Mouse (Mus musculus) embryonic facial prominence, embryonic 11.5 days (tissue): ENCODE data around the gene Fkbp10. TPM values are rescaled to one million over a fixed set of nuclear protein-coding genes. Genes with fewer than 3 reads are reported as not detected.

Source experiments
- ATAC-seq: fragments of 200-750 bp; cut with Nextera tagmentation; replicated peaks from 2 replicates; pipeline ENCODE4 v1.8.0; 2017; ENCODE audit warnings: low read depth; ENCODE audit not compliant: insufficient number of reproducible peaks, low FRiP score, low TSS enrichment
- DNase-seq: peaks from one replicate; pipeline ENCODE4 v3.0.0-alpha.2; 2015; ENCODE audit warnings: low spot score
- H3K27ac ChIP-seq: fragments of 300-500 bp; sonication (generic); replicated peaks from 2 replicates; pipeline ENCODE4 v1.5.1; 2014; ENCODE audit warnings: mild to moderate bottlenecking, low read depth, low read length, control low read depth
- H3K27me3 ChIP-seq: fragments of 300-500 bp; sonication (generic); 2 replicates; pipeline ENCODE4 v1.6.1; 2014; ENCODE audit warnings: mild to moderate bottlenecking, low read length, moderate library complexity, mixed read lengths; ENCODE audit not compliant: control insufficient read depth, insufficient read depth
- H3K36me3 ChIP-seq: fragments of 300-500 bp; sonication (generic); replicated peaks from 2 replicates; pipeline ENCODE4 v1.6.1; 2014; ENCODE audit warnings: low read depth, mild to moderate bottlenecking, low read length, moderate library complexity, mixed read lengths; ENCODE audit not compliant: control insufficient read depth, insufficient read depth
- H3K4me1 ChIP-seq: fragments of 300-500 bp; sonication (generic); 2 replicates; pipeline ENCODE4 v1.6.1; 2014; ENCODE audit warnings: low read length, mixed read lengths; ENCODE audit not compliant: control insufficient read depth, insufficient read depth
- H3K4me2 ChIP-seq: fragments of 300-500 bp; sonication (generic); 2 replicates; pipeline ENCODE4 v1.6.1; 2014; ENCODE audit warnings: low read depth, mild to moderate bottlenecking, control low read depth, low read length, moderate library complexity
- H3K4me3 ChIP-seq: fragments of 300-500 bp; sonication (generic); 2 replicates; pipeline ENCODE4 v1.5.1; 2014; ENCODE audit warnings: low read depth, low read length, control low read depth
- H3K9ac ChIP-seq: fragments of 300-500 bp; sonication (generic); replicated peaks from 2 replicates; pipeline ENCODE4 v1.6.1; 2014; ENCODE audit warnings: mild to moderate bottlenecking, control low read depth, low read length
- H3K9me3 ChIP-seq: fragments of 300-500 bp; sonication (generic); replicated peaks from 2 replicates; pipeline ENCODE4 v1.6.1; 2016; ENCODE audit warnings: mild to moderate bottlenecking, low read length, inconsistent platforms, mixed read lengths; ENCODE audit not compliant: control insufficient read depth
- WGBS: fragments of 180-500 bp; shearing (Covaris S2); extraction: QIAGEN DNeasy Blood & Tissue Kit; methylation state at CpG from one replicate; pipeline ENCODE4 v1.1.7; 2014; 5-methylcytosine and 5-hydroxymethylcytosine counted together
- polyA plus RNA-seq: library from polyadenylated mRNA; unstranded; fragments of >200 nt; fragmentation: Nextera tagmentation; extraction: Ambion mirVana; gene quantifications from 2 replicates; pipeline ENCODE4 v1.2.1, GENCODE M21; 2014

Fkbp10 gene
- polyA plus RNA-seq, 1 experiment from 2014 or later = 60.0 TPM

GRCm38 (mm10) chr11:100400842-100401241, 14.7 kb upstream of the Fkbp10 start:
- H3K4me1 ChIP-seq = no peaks in the 10 kb centered on the region; the same call in 1 of the 2 replicates
- no peak overlapping the region for H3K9ac ChIP-seq
- H3K27me3 ChIP-seq = no peaks in the 10 kb centered on the region; the same call in 1 of the 2 replicates
- 85% methylated on average over 6 of the region's 6 CpGs for WGBS
- no peak overlapping the region for H3K4me2 ChIP-seq
- no peak for ATAC-seq
- H3K36me3 ChIP-seq = no peaks in the 10 kb centered on the region
- no peaks in the 10 kb centered on the region for H3K9me3 ChIP-seq
- no peak overlapping the region for H3K27ac ChIP-seq
- DNase-seq = no peak
- no peak overlapping the region for H3K4me3 ChIP-seq

DNA sequence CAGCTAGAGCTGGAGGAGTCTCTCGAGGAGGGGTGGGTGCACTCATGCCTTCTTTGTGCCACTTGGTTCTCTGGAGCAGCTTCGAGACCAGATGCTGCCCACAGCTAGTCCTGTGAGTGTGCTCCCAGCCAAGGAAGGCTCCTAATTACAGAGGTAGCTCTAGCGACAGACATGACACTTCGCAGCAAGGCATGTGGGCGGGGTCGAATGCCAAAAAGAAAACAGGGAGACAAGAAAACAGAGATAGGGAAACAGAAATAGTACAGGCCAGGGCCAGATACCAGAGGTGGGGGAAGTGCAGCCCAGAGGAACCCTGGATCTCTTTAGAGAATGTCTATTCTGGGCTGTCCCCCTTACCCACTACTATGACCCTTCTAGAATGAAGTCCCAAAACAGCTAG, 13.3 kb upstream of the Fkbp10 start:
- no peaks in the 10 kb centered on the region; the same call in 1 of the 2 replicates for H3K4me1 ChIP-seq
- WGBS = 39% methylated on average over 6 of the region's 6 CpGs
- ATAC-seq (no peak), DNase-seq (no peak)
- no peak overlapping the region; the same call in 1 of the 2 replicates for H3K9ac ChIP-seq
- no peaks in the 10 kb centered on the region for H3K36me3 ChIP-seq
- H3K27me3 ChIP-seq = no peaks in the 10 kb centered on the region
- no peak overlapping the region for H3K4me2 ChIP-seq
- no peak overlapping the region for H3K4me3 ChIP-seq
- H3K27ac ChIP-seq = no peak overlapping the region
- H3K9me3 ChIP-seq = no peaks in the 10 kb centered on the region

GRCm38 (mm10) chr11:100402682-100403081, 12.8 kb upstream of the Fkbp10 start:
- DNase-seq (no peak), ATAC-seq (no peak)
- Histone ChIP-seq H3K4me2 (no peak overlapping the region), H3K27me3 (no peaks in the 10 kb centered on the region), H3K9me3 (no peaks in the 10 kb centered on the region), H3K36me3 (no peaks in the 10 kb centered on the region), H3K4me1 (no peaks in the 10 kb centered on the region; the same call in 1 of the 2 replicates), H3K4me3 (no peak overlapping the region), H3K9ac (no peak overlapping the region), H3K27ac (no peak overlapping the region)
- 69% methylated on average over 2 of the region's 2 CpGs for WGBS

DNA sequence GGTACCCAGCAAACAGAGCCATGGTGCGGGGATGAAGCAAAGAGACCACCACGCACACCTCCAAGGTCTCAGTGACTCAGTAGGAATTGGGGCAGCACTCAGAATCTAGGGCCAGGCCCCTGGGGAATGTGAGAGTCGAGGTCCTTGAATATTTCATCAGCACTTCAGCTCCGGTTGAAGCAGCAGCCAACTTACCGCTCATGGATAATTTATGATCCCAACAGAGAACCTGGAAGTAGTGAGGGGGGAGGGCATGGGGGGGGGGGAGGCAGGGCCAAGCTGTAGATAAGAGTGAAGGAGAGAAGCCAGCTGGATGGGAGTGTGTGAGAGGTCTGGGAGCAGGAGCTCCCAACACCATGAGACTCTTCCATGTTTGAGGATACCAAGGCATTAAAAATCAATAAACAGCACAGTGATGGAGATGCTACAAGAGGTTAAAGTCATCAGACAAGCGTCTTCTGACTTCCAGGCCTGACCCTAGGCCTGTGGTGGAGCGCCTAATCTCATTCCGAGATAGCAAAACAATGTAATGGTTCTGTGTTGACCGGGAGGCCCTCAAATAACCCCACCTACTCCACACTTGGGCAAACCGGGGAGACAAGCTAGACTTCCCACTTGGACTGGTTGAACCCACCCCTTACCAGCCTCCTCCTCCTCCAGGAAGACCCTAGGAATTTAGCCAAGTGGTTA, 11.9 kb upstream of the Fkbp10 start:
- Histone ChIP-seq H3K27ac (no peak overlapping the region), H3K9me3 (no peaks in the 10 kb centered on the region), H3K36me3 (no peaks in the 10 kb centered on the region), H3K4me2 (no peak overlapping the region), H3K4me3 (no peak overlapping the region), H3K27me3 (no peaks in the 10 kb centered on the region), H3K4me1 (no peaks in the 10 kb centered on the region; the same call in 1 of the 2 replicates), H3K9ac (no peak overlapping the region)
- 82% methylated on average over 10 of the region's 10 CpGs for WGBS
- ATAC-seq (no peak), DNase-seq (no peak)

DNA sequence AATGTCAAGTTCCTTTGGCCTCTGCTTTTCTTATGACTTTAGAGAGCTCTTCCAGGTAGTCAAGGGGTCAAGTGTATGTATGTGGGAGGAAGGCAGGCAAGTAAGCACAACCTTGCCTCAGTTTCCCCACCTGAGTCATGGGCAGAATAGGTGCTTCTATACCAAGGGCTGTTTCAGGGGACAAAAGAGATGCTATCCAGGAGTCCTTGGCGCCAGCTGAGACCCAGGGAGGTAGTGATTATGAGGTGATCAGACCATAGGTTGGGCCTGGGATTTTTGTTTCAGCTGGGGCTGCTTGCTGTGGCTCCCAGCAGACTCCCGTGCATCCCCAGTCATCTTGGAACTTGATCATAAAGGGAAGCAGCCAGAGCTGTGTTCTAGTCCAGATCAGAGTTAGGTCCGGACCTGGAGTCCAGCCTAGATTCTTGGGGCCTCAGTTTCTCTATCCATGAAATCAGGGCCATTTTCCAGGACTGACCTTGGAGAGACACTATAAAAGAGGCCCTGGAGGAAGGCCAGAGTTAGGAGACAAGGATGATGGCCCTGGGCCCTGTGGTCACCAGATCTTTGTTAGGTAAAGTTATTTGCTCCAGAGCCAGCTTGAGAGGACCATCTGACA, 10.9 kb upstream of the Fkbp10 start:
- 85% methylated on average over 3 of the region's 3 CpGs for WGBS

GRCm38 (mm10) chr11:100406273-100406672, 9.2 kb upstream of the Fkbp10 start:
- no peak overlapping the region for H3K4me2 ChIP-seq
- ATAC-seq (no peak), DNase-seq (no peak)
- no peaks in the 10 kb centered on the region for H3K9me3 ChIP-seq
- H3K4me1 ChIP-seq = no peaks in the 10 kb centered on the region; the same call in 1 of the 2 replicates
- H3K9ac ChIP-seq = no peak overlapping the region
- WGBS = 82% methylated on average over 8 of the region's 8 CpGs
- no peaks in the 10 kb centered on the region for H3K27me3 ChIP-seq
- H3K36me3 ChIP-seq = no peaks in the 10 kb centered on the region; the same call in 1 of the 2 replicates
- H3K4me3 ChIP-seq = no peak overlapping the region
- H3K27ac ChIP-seq = no peak overlapping the region

More for the DNA sequence above, 10.9 kb upstream of the Fkbp10 start:
- ATAC-seq = no peak
- Histone ChIP-seq H3K4me2 (no peak overlapping the region), H3K9ac (no peak overlapping the region), H3K4me1 (no peaks in the 10 kb centered on the region; the same call in 1 of the 2 replicates), H3K36me3 (no peaks in the 10 kb centered on the region), H3K27me3 (no peaks in the 10 kb centered on the region), H3K4me3 (no peak overlapping the region), H3K9me3 (no peaks in the 10 kb centered on the region), H3K27ac (no peak overlapping the region)
- no peak for DNase-seq

- DNase-seq = no peak
- Histone ChIP-seq H3K36me3 (no peaks in the 10 kb centered on the region; the same call in 1 of the 2 replicates), H3K9ac (no peak overlapping the region), H3K27ac (no peak overlapping the region), H3K4me3 (no peak overlapping the region), H3K9me3 (no peaks in the 10 kb centered on the region), H3K4me1 (no peaks in the 10 kb centered on the region; the same call in 1 of the 2 replicates), H3K4me2 (no peak overlapping the region), H3K27me3 (no peaks in the 10 kb centered on the region)
- ATAC-seq = no peak
- 90% methylated on average over 5 of the region's 5 CpGs for WGBS
These were observed 8.3 kb upstream of the Fkbp10 start for GRCm38 (mm10) chr11:100406995-100407705.
